Mouse (Mus musculus) limb, embryonic 14.5 days (tissue): ENCODE data around the gene Mul1. TPM values are rescaled to one million over a fixed set of nuclear protein-coding genes. Genes with fewer than 3 reads are reported as not detected.

ENCODE experiments used
- ATAC-seq: fragments of 200-750 bp; cut with Nextera tagmentation; 2 replicates; pipeline ENCODE4 v1.8.0; 2017; ENCODE audit warnings: low read depth, moderate number of reproducible peaks, moderate TSS enrichment; ENCODE audit not compliant: low FRiP score
- DNase-seq: peaks from one replicate; pipeline ENCODE4 v3.0.0-alpha.2; 2015; ENCODE audit warnings: low spot score
- H3K27ac ChIP-seq: fragments of 300-500 bp; sonication (generic); replicated peaks from 2 replicates; pipeline ENCODE4 v1.5.1; 2014; ENCODE audit warnings: low read depth, mild to moderate bottlenecking, low read length, moderate library complexity, mixed read lengths
- H3K27me3 ChIP-seq: fragments of 300-500 bp; sonication (generic); 2 replicates; pipeline ENCODE4 v1.6.1; 2014; ENCODE audit warnings: low read length, mixed read lengths; ENCODE audit not compliant: control insufficient read depth, insufficient read depth
- H3K36me3 ChIP-seq: fragments of 300-500 bp; sonication (generic); 2 replicates; pipeline ENCODE4 v1.6.1; 2014; ENCODE audit warnings: mild to moderate bottlenecking, low read length, moderate library complexity, mixed read lengths; ENCODE audit not compliant: control insufficient read depth, insufficient read depth
- H3K4me1 ChIP-seq: fragments of 300-500 bp; sonication (generic); 2 replicates; pipeline ENCODE4 v1.6.1; 2014; ENCODE audit warnings: antibody characterized with exemption, low read length, mixed read lengths; ENCODE audit not compliant: control insufficient read depth, insufficient read depth
- H3K4me2 ChIP-seq: fragments of 300-500 bp; sonication (generic); replicated peaks from 2 replicates; pipeline ENCODE4 v1.6.1; 2014; ENCODE audit warnings: low read depth, mild to moderate bottlenecking, low read length, moderate library complexity; ENCODE audit not compliant: severe bottlenecking
- H3K4me3 ChIP-seq: fragments of 300-500 bp; sonication (generic); replicated peaks from 2 replicates; pipeline ENCODE4 v1.5.1; 2014; ENCODE audit warnings: low read length
- H3K9ac ChIP-seq: fragments of 300-500 bp; sonication (generic); 2 replicates; pipeline ENCODE4 v1.6.1; 2014; ENCODE audit warnings: mild to moderate bottlenecking, low read depth, low read length, moderate library complexity; ENCODE audit not compliant: severe bottlenecking
- H3K9me3 ChIP-seq: fragments of 300-500 bp; sonication (generic); 2 replicates; pipeline ENCODE4 v1.6.1; 2016; ENCODE audit warnings: low read length; ENCODE audit not compliant: control insufficient read depth
- POLR2A ChIP-seq: fragments of 200-500 bp; IDR thresholded peaks from 2 replicates; pipeline ENCODE4 v1.8.0; 2012; ENCODE audit warnings: inconsistent platforms, mild to moderate bottlenecking, moderate library complexity, borderline replicate concordance; ENCODE audit not compliant: insufficient read depth, insufficient read length; ENCODE audit errors: extremely low read depth
- WGBS: fragments of 180-500 bp; shearing (Covaris S2); extraction: QIAGEN DNeasy Blood & Tissue Kit; methylation state at CpG from one replicate; pipeline ENCODE4 v1.1.7; 2014; 5-methylcytosine and 5-hydroxymethylcytosine counted together
- polyA plus RNA-seq, 2 experiments: library from polyadenylated mRNA; depleted of rRNA in 1 of 2; stranded (reverse) in 1 of 2; unstranded in 1 of 2; fragments of >200 nt; fragmentation: Nextera tagmentation in 1 of 2; extraction: Ambion mirVana in 1 of 2; gene quantifications; 2 replicates each; pipeline versions ENCODE4 v1.2.1 to v1.2.3; 2012 to 2014

The Mul1 gene
- polyA plus RNA-seq, 2 experiments, result 14.2 to 17.1 TPM

DNA sequence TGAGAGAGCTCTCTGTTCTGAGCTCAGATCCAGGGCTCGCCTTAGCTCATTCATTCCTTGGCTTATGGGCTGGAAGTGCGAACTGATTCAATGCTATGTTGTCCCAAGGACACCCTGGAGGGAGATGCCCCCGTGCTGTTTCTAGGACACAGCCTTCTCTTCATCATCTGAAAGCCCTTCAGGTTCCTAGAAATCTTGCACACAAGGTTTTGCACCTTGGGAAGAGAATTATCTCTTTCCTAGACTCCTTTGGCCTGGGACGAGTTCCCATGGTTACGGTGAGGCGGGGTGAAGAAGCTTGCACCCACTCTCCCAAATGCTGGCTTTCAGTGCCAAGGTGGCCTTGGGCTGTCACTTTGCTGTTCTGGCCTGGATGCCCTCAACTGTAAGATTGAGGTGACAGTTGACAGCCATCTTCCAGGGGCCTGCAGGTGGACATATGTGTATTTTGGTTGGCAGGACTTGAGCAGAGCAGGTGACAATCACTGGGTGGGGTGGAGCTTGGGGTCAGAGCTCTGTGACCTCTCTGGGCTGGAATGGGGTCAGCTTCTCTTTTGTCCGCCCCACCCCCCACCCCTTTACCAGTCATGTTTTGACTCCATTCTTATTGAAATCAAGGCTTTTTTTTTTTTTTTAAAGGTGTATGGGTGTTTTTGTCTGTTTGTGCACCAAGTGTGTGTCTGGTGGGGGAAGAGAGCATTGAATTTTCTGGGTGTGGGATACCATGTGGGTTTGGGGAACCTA lies 14.6 kb downstream of the Mul1 start:
- H3K9me3 ChIP-seq, result no peaks in the 10 kb centered on the region
- 54% methylated on average over 7 of the region's 7 CpGs for WGBS
- no peak overlapping the region for H3K9ac ChIP-seq
- H3K4me2 ChIP-seq, result no peak overlapping the region
- H3K4me3 ChIP-seq, result no peak overlapping the region
- H3K36me3 ChIP-seq, result no peaks in the 10 kb centered on the region
- no peak for TF ChIP-seq POLR2A
- ATAC-seq (no peak), DNase-seq (no peak)
- peaks cover 5% of the 10 kb centered on the region; the same call in 1 of the 2 replicates for H3K4me1 ChIP-seq
- H3K27ac ChIP-seq, result no peak overlapping the region
- 0 out of 2 replicates have a peak, but pooled peaks cover 17% of the 10 kb centered on the region for H3K27me3 ChIP-seq

DNA sequence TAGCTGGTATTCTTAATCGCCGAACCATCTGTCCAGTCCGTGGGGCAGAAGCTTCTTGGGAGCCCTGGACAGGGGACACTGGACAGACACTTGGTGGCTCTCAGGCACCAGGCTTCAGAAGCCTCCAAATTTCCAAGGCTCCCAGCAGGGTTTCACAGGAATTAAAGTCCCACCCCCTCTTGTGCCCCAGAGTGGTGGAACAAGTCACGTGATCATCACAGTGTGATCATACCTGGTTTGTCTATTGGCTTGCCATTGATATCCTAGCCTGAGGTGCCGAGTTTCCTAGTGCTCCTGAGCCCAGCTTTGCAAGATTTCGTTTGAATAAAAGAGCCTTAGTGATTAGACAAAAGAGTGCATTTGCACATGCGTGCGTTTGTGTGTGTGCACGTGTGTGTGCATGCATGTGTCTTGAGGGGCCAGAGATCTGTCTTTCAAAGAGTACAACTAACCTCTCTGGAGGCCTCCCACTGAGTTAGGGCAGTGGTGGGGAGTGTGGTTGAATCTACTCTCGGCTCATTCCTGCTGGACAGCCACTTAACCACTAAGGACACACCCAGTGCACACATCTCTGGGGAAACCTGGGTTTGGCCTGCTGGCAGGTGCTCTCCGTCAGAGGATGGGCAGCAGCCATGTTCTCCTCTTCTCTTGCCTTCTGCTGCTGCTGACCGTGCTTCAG lies 15.3 kb downstream of the Mul1 start:
- DNase-seq, result no peak
- H3K27ac ChIP-seq, result no peak overlapping the region

DNA sequence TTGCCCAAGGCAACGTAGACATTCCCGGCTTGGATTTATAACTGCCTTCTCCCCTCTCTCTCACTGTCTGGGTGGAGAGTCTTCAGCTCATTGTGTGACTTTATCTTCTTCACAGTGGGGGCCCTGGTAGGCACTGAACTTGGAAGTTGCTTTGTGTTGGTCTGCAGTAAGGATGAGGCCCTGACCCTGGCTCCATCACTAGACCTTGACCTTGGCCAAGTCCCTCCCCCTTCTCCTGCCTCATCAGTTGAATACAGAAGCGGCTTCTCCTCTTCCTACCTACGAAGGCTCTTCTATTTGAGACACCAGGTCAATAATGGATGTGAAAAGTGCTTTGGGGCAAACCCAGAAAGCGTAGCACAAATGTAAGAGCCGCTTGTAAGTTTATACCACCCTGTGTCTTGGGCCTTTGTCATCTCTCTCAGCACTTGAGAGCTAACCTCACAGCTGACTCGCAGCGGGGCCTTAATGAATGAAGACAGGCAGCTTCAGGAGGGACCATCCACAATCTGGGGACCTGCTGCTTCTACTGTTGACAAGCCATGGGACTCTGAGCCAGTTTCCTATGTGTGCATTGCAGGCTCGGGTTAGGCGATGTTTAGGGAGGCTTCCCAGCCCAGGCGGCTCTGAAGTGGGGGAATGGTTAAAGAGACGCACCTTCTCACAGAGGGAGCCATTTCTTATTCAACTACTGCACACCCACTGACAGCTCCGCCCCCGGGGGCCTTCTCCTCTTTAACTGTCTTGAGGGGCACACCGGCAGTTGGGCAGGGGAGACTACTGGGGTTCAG lies 18.0 kb downstream of the Mul1 start:
- Histone ChIP-seq H3K27ac (no peak overlapping the region), H3K4me3 (no peak overlapping the region), H3K9ac (no peak overlapping the region), H3K4me2 (no peak overlapping the region), H3K4me1 (peaks cover 14% of the 10 kb centered on the region; the same call in 1 of the 2 replicates), H3K27me3 (peaks cover 35% of the 10 kb centered on the region), H3K36me3 (no peaks in the 10 kb centered on the region), H3K9me3 (no peaks in the 10 kb centered on the region)
- TF ChIP-seq POLR2A, result no peak
- ATAC-seq (no peak), DNase-seq (no peak)
- WGBS, result 26% methylated on average over 15 of the region's 15 CpGs

More for the DNA sequence above, 15.3 kb downstream of the Mul1 start:
- Histone ChIP-seq H3K4me3 (no peak overlapping the region), H3K36me3 (no peaks in the 10 kb centered on the region), H3K9ac (no peak overlapping the region), H3K27me3 (0 out of 2 replicates have a peak, but pooled peaks cover 19% of the 10 kb centered on the region), H3K4me2 (no peak overlapping the region), H3K4me1 (peaks cover 5% of the 10 kb centered on the region; the same call in 1 of the 2 replicates), H3K9me3 (no peaks in the 10 kb centered on the region)
- 60% methylated on average over 12 of the region's 12 CpGs for WGBS
- no peak for TF ChIP-seq POLR2A
- no peak for ATAC-seq

DNA sequence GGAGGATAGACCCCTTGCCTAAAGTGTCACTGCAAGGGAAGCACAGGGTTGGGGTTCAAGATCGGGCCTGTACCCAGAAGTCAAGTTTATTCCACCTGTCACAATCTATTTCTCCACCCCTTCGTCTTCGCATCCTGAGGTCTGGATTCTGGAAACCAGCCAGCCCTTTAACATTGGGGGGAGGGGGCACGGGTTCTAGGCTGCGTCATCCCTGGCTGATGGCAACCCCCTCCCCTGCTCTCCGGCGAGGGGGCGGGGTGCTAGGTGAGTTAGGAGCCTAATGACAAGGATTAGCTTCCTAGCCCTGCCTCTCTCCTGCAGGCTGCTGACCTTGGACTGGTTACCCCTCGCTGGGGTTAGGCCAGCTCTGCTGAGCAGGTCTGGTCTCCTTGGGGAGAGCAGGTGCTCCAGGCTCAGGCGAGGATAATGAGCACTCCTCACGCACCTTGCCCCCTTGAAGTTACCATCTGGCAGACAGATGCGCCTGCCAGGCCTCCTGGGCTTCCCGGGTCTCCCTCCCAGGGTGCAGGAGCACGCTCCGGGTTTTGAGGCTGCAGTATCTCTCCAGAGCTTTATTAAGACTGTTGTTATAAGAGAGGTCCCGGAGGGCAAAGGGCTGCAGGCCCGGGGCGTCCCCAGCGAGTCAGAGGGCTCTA lies 18.8 kb downstream of the Mul1 start:
- no peak for DNase-seq
- Histone ChIP-seq H3K4me2 (peak overlapping the region; percentile 97), H3K27ac (no peak overlapping the region), H3K9ac (0 out of 2 replicates have a peak overlapping the region, but pooled peaks have one; percentile 75), H3K36me3 (no peaks in the 10 kb centered on the region), H3K27me3 (peaks cover 38% of the 10 kb centered on the region), H3K4me1 (peaks cover 14% of the 10 kb centered on the region; the same call in 1 of the 2 replicates), H3K4me3 (peak overlapping the region; percentile 76), H3K9me3 (no peaks in the 10 kb centered on the region)
- TF ChIP-seq POLR2A, result no peak
- ATAC-seq, result no peak
- 4% methylated on average over 19 of the region's 19 CpGs for WGBS
